Comparison of ENCODE assay signal across 11 mouse cellular contexts in genomic region chr15:99326407-99326806, GRCm38 (mm10). TPM values are rescaled to one million over a fixed set of nuclear protein-coding genes. Genes with fewer than 3 reads are reported as not detected.
A peak's percentile ranks its signal among the peaks of the same experiment; 100 is the strongest.
DNase-seq lines count a peak whose midpoint lies in the region; ATAC-seq lines count a peak whose summit lies in the region.
"Had no signal": no experiment of that assay in that cellular context is flagged by ENCODE, and none has a peak within 500 bp of the region (broad histone marks: within the 10 kb centered on the region; RNA-seq: fewer than 3 reads in every experiment).

No protein-coding gene starts in this region.

- no peak overlapping the region for H3K9ac ChIP-seq in lung, embryonic 15.5 days
- H3K9ac ChIP-seq in hindbrain, embryonic 14.5 days: no peak overlapping the region
- H3K9ac ChIP-seq: hindbrain, embryonic 15.5 days; limb, embryonic 13.5 days had no signal

- peaks cover 54% of the 10 kb centered on the region for H3K36me3 ChIP-seq in lung, embryonic 15.5 days
- peaks cover 81% of the 10 kb centered on the region for H3K36me3 ChIP-seq in heart, embryonic 10.5 days
- peaks cover 59% of the 10 kb centered on the region for H3K36me3 ChIP-seq in hindbrain, embryonic 14.5 days (replicated peaks; ENCODE audit: control insufficient read depth, insufficient read depth)

- H3K9me3 ChIP-seq in lung, embryonic 15.5 days: no peaks in the 10 kb centered on the region
- H3K9me3 ChIP-seq in heart, embryonic 10.5 days: no peaks in the 10 kb centered on the region
- no peaks in the 10 kb centered on the region for H3K9me3 ChIP-seq in hindbrain, embryonic 14.5 days (ENCODE audit: control insufficient read depth, low read length)
- H3K9me3 ChIP-seq: hindbrain, embryonic 15.5 days had no signal

- peak; percentile 63 for ATAC-seq in lung, embryonic 15.5 days (ENCODE audit: borderline replicate concordance, extremely low read depth, low FRiP score, low TSS enrichment)
- no peak for ATAC-seq in hindbrain, embryonic 14.5 days (ENCODE audit: low FRiP score)

- no peak overlapping the region for H3K4me2 ChIP-seq in lung, embryonic 15.5 days
- H3K4me2 ChIP-seq in hindbrain, embryonic 14.5 days (replicated peaks): no peak overlapping the region
- H3K4me2 ChIP-seq: hindbrain, embryonic 15.5 days; limb, embryonic 13.5 days had no signal

- no peaks in the 10 kb centered on the region for H3K27me3 ChIP-seq in lung, embryonic 15.5 days
- H3K27me3 ChIP-seq in heart, embryonic 10.5 days (ENCODE audit: insufficient read depth, poor library complexity, severe bottlenecking): no peaks in the 10 kb centered on the region
- H3K27me3 ChIP-seq in hindbrain, embryonic 14.5 days (ENCODE audit: control insufficient read depth, insufficient read depth, low read length): no peaks in the 10 kb centered on the region
- H3K27me3 ChIP-seq: hindbrain, embryonic 15.5 days; limb, embryonic 13.5 days had no signal

- no peak for DNase-seq in lung, postnatal 25 days (ENCODE audit: low spot score)
- DNase-seq in heart, embryonic 10.5 days (ENCODE audit: low spot score): no peak
- DNase-seq in heart, postnatal 25 days (ENCODE audit: low spot score): peak; percentile 41
- peak; percentile 62 for DNase-seq in lung, postnatal 36 days
- DNase-seq in hindbrain, embryonic 14.5 days (ENCODE audit: low spot score): no peak
- no peak for DNase-seq in gastrocnemius, postnatal 14 days

- peak overlapping the region; percentile 52; the same call in 1 of the 2 replicates for H3K27ac ChIP-seq in lung, embryonic 15.5 days
- H3K27ac ChIP-seq in heart, embryonic 10.5 days: peak overlapping the region; percentile 57; the same call in 1 of the 2 replicates
- no peak overlapping the region for H3K27ac ChIP-seq in hindbrain, embryonic 14.5 days
- H3K27ac ChIP-seq: hindbrain, embryonic 15.5 days; limb, embryonic 13.5 days had no signal

- H3K4me1 ChIP-seq in lung, embryonic 15.5 days: peaks cover 14% of the 10 kb centered on the region
- H3K4me1 ChIP-seq in heart, embryonic 10.5 days: peaks cover 29% of the 10 kb centered on the region
- H3K4me1 ChIP-seq in hindbrain, embryonic 14.5 days (replicated peaks; ENCODE audit: control insufficient read depth, insufficient read depth, low read length): no peaks in the 10 kb centered on the region
- H3K4me1 ChIP-seq: hindbrain, embryonic 15.5 days had no signal

- no peak overlapping the region for H3K4me3 ChIP-seq in lung, embryonic 15.5 days
- H3K4me3 ChIP-seq in heart, embryonic 10.5 days: no peak overlapping the region
- H3K4me3 ChIP-seq in hindbrain, embryonic 14.5 days (replicated peaks; ENCODE audit: low read length): no peak overlapping the region
- H3K4me3 ChIP-seq: hindbrain, embryonic 15.5 days; limb, embryonic 13.5 days; myocyte had no signal

- 45% methylated on average over 2 of the region's 2 CpGs for WGBS in lung, embryonic 15.5 days
- 37% methylated on average over 2 of the region's 2 CpGs for WGBS in heart, embryonic 10.5 days
- 58% methylated on average over 2 of the region's 2 CpGs for WGBS in hindbrain, embryonic 14.5 days

- intact Hi-C loops in heart, postnatal 25 days (cut with DNase I): loop anchor here (2.0 kb wide), 1 partner anchor 44 kb away; the partner anchor contains the start of gene Fmnl3
- intact Hi-C loops in gastrocnemius, postnatal 14 days (cut with DNase I; ENCODE audit: low total_unique reads): loop anchor here (10.0 kb wide), 1 partner anchor 138 kb away; no protein-coding TSS in a partner anchor

RNA-seq across cellular contexts. Expression of gene Fam186b, which starts 30.7 kb away (rescaled TPM):
- polyA plus RNA-seq in lung, embryonic 15.5 days (2015; fragmentation: Nextera tagmentation; extraction: Ambion mirVana): 0.05 and 0.35 TPM in 2 replicates
- polyA plus RNA-seq in heart, embryonic 10.5 days (2016; fragmentation: Nextera tagmentation; extraction: Ambion mirVana): 0.19 and 0.37 TPM in 2 replicates
- total RNA-seq in heart, postnatal 25 days (2021): not detected
- polyA plus RNA-seq in hindbrain, embryonic 14.5 days (2014; fragmentation: Nextera tagmentation; extraction: Ambion mirVana): 0.39 and 0.81 TPM in 2 replicates
- total RNA-seq in gastrocnemius, postnatal 14 days (2021): not detected
- total RNA-seq: megakaryocyte, adult 5-6 weeks had no signal

RNA-seq across cellular contexts. Expression of gene Prpf40b, which starts 31.5 kb away (rescaled TPM):
- polyA plus RNA-seq in lung, embryonic 15.5 days (2015; fragmentation: Nextera tagmentation; extraction: Ambion mirVana): 55.1 and 55.3 TPM in 2 replicates
- 40.0 and 54.7 TPM in 2 replicates for polyA plus RNA-seq in heart, embryonic 10.5 days (2016; fragmentation: Nextera tagmentation; extraction: Ambion mirVana)
- 10 to 100 TPM; 20.2 to 20.7 TPM for total RNA-seq in heart, postnatal 25 days (2021)
- polyA plus RNA-seq in hindbrain, embryonic 14.5 days (2014; fragmentation: Nextera tagmentation; extraction: Ambion mirVana): 84.7 and 89.6 TPM in 2 replicates
- total RNA-seq in gastrocnemius, postnatal 14 days (2021): 10 to 100 TPM; 18.4 to 20.8 TPM

RNA-seq across cellular contexts. Expression of gene Fmnl3, which starts 43.9 kb away (rescaled TPM):
- polyA plus RNA-seq in lung, embryonic 15.5 days (2015; fragmentation: Nextera tagmentation; extraction: Ambion mirVana): 34.5 and 34.9 TPM in 2 replicates
- polyA plus RNA-seq in heart, embryonic 10.5 days (2016; fragmentation: Nextera tagmentation; extraction: Ambion mirVana): 14.3 and 17.5 TPM in 2 replicates
- 10 to 100 TPM; 20.1 to 21.1 TPM for total RNA-seq in heart, postnatal 25 days (2021)
- 9.0 and 9.2 TPM in 2 replicates for polyA plus RNA-seq in hindbrain, embryonic 14.5 days (2014; fragmentation: Nextera tagmentation; extraction: Ambion mirVana)
- 10 to 100 TPM; 13.3 to 13.6 TPM for total RNA-seq in gastrocnemius, postnatal 14 days (2021)

Comparison
In these comparisons a context has a peak if more than half of its experiments do, and no peak if none do; other contexts are left out.
1. DNase-seq: peak in heart, postnatal 25 days (single experiment) and lung, postnatal 36 days (single experiment); none in lung, postnatal 25 days (single experiment), heart, embryonic 10.5 days (single experiment), hindbrain, embryonic 14.5 days (single experiment) and gastrocnemius, postnatal 14 days (single experiment).